Mouse (Mus musculus): ENCODE data around the gene Pde4dip.

DNA sequence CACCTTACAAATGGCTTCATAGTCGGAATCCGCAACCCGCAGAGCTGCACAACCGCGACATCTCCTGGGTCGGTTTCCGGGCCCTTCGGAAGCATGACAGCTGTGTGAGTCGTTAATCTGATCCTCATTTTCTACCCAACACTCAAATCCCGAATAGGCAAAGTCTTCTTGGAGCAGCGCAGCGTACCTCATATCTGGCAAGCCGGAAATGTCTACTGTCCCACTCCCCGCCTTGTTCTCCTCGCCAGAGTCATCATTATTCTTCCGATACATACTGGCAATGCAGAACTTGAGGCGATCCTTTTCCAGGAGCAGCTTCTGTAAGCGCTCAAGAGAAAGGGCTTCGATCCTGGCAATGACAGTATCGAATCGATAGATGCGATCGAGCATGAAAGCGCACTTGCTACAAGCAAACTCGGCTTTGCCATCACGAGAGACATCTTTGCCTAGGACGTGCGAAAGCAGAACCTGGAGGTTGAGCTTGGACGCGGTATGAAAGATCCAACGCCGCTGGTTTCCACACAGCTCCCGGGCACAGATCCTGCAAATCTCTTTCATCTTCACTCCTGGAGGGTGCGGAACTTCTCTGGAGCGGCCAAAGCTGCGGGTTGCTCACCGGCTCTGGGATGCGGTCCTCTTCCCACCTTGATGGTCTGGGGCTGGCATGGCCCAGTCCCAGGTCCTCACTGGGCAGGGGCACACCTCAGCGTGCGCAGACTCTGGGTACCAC lies 121.3 kb downstream of the Pde4dip start:
- no peak; the same call in 1 of the 2 replicates for TF ChIP-seq POLR2A (IDR thresholded peaks at IDR 0.05; ENCODE audit: control insufficient read depth, extremely low read depth, insufficient read depth, low read length, poor library complexity)
- no peak for TF ChIP-seq CTCF (IDR thresholded peaks at IDR 0.05; ENCODE audit: borderline replicate concordance, control insufficient read depth, extremely low read depth, insufficient read depth, low read length, poor library complexity)
